Mouse (Mus musculus) midbrain, embryonic 10.5 days (tissue): ENCODE data around the gene Snx29. TPM values are rescaled to one million over a fixed set of nuclear protein-coding genes. Genes with fewer than 3 reads are reported as not detected.
A peak's percentile ranks its signal among the peaks of the same experiment; 100 is the strongest.

ENCODE experiments used
- DNase-seq: peaks from one replicate; pipeline ENCODE4 v3.0.0-alpha.2; 2017; ENCODE audit warnings: low spot score
- H3K27ac ChIP-seq: fragments of 300-500 bp; sonication (generic); replicated peaks from 2 replicates; pipeline ENCODE4 v1.5.1; 2016; ENCODE audit warnings: mild to moderate bottlenecking
- H3K27me3 ChIP-seq: fragments of 300-500 bp; sonication (generic); 2 replicates; pipeline ENCODE4 v1.6.1; 2016; ENCODE audit warnings: low read depth, mild to moderate bottlenecking; ENCODE audit not compliant: poor library complexity, severe bottlenecking
- H3K36me3 ChIP-seq: fragments of 300-500 bp; sonication (generic); 2 replicates; pipeline ENCODE4 v1.6.1; 2016; ENCODE audit warnings: mild to moderate bottlenecking, moderate library complexity
- H3K4me1 ChIP-seq: fragments of 300-500 bp; sonication (generic); 2 replicates; pipeline ENCODE4 v1.6.1; 2016
- H3K4me3 ChIP-seq: fragments of 300-500 bp; sonication (generic); 2 replicates; pipeline ENCODE4 v1.5.1; 2016; ENCODE audit warnings: mild to moderate bottlenecking, moderate library complexity
- H3K9me3 ChIP-seq: fragments of 300-500 bp; sonication (generic); replicated peaks from 2 replicates; pipeline ENCODE4 v1.6.1; 2016; ENCODE audit warnings: mild to moderate bottlenecking
- WGBS: fragments of 180-500 bp; shearing (Covaris S2); methylation state at CpG from one replicate; pipeline ENCODE4 v1.1.7; 2016; 5-methylcytosine and 5-hydroxymethylcytosine counted together
- polyA plus RNA-seq: library from polyadenylated mRNA; unstranded; fragments of >200 nt; fragmentation: Nextera tagmentation; extraction: Ambion mirVana; gene quantifications from 2 replicates; pipeline ENCODE4 v1.2.1, GENCODE M21; 2016

The Snx29 gene
- polyA plus RNA-seq, 1 experiment from 2014 or later = 9.7 TPM

- WGBS = 79% methylated on average over 4 of the region's 4 CpGs
- no peak for DNase-seq
- no peak overlapping the region for H3K4me3 ChIP-seq
- no peak overlapping the region for H3K27ac ChIP-seq
- no peaks in the 10 kb centered on the region for H3K9me3 ChIP-seq
- peaks cover 5% of the 10 kb centered on the region for H3K4me1 ChIP-seq
- H3K27me3 ChIP-seq = no peaks in the 10 kb centered on the region
- no peaks in the 10 kb centered on the region for H3K36me3 ChIP-seq
These were observed 368.0 kb downstream of the Snx29 start for GRCm38 (mm10) chr16:11690756-11691155.

- no peaks in the 10 kb centered on the region for H3K9me3 ChIP-seq
- DNase-seq = no peak
- no peak overlapping the region for H3K4me3 ChIP-seq
- WGBS = 84% methylated on average over 9 of the region's 9 CpGs
- H3K36me3 ChIP-seq = no peaks in the 10 kb centered on the region
- H3K4me1 ChIP-seq = peaks cover 5% of the 10 kb centered on the region
- 0 out of 2 replicates have a peak overlapping the region, but pooled peaks have one; percentile 28 for H3K27ac ChIP-seq
- H3K27me3 ChIP-seq = no peaks in the 10 kb centered on the region
These were observed 368.9 kb downstream of the Snx29 start for GRCm38 (mm10) chr16:11691487-11692200.

- H3K27me3 ChIP-seq = no peaks in the 10 kb centered on the region
- DNase-seq = no peak
- peaks cover 5% of the 10 kb centered on the region for H3K4me1 ChIP-seq
- H3K9me3 ChIP-seq = no peaks in the 10 kb centered on the region
- H3K36me3 ChIP-seq = no peaks in the 10 kb centered on the region
- no peak overlapping the region for H3K27ac ChIP-seq
- no peak overlapping the region for H3K4me3 ChIP-seq
- WGBS = 73% methylated on average over 5 of the region's 5 CpGs
These were observed 370.0 kb downstream of the Snx29 start for GRCm38 (mm10) chr16:11692744-11693143.

- H3K9me3 ChIP-seq = no peaks in the 10 kb centered on the region
- no peaks in the 10 kb centered on the region for H3K36me3 ChIP-seq
- H3K27ac ChIP-seq = no peak overlapping the region
- H3K4me1 ChIP-seq = peaks cover 5% of the 10 kb centered on the region
- H3K27me3 ChIP-seq = no peaks in the 10 kb centered on the region
- 84% methylated on average over 4 of the region's 4 CpGs for WGBS
- H3K4me3 ChIP-seq = no peak overlapping the region
- no peak for DNase-seq
These were observed 371.7 kb downstream of the Snx29 start for GRCm38 (mm10) chr16:11694386-11694785.

GRCm38 (mm10) chr16:11696767-11697166 is 374.1 kb downstream of the Snx29 start:
- no peak overlapping the region for H3K4me3 ChIP-seq
- H3K27ac ChIP-seq = no peak overlapping the region
- no peak for DNase-seq
- no peaks in the 10 kb centered on the region for H3K27me3 ChIP-seq
- H3K9me3 ChIP-seq = no peaks in the 10 kb centered on the region
- WGBS = 79% methylated on average over 3 of the region's 3 CpGs
- H3K4me1 ChIP-seq = peaks cover 3% of the 10 kb centered on the region
- no peaks in the 10 kb centered on the region for H3K36me3 ChIP-seq

GRCm38 (mm10) chr16:11697710-11698357 is 375.1 kb downstream of the Snx29 start:
- H3K27ac ChIP-seq = no peak overlapping the region
- peak; percentile 33 for DNase-seq
- H3K4me3 ChIP-seq = no peak overlapping the region

GRCm38 (mm10) chr16:11701579-11701978 is 378.9 kb downstream of the Snx29 start:
- no peak overlapping the region for H3K4me3 ChIP-seq
- H3K36me3 ChIP-seq = no peaks in the 10 kb centered on the region
- no peak for DNase-seq
- H3K27me3 ChIP-seq = no peaks in the 10 kb centered on the region
- 88% methylated on average over 1 of the region's 1 CpGs for WGBS
- no peak overlapping the region for H3K27ac ChIP-seq
- no peaks in the 10 kb centered on the region for H3K4me1 ChIP-seq
- no peaks in the 10 kb centered on the region for H3K9me3 ChIP-seq

More at GRCm38 (mm10) chr16:11697710-11698357, 375.1 kb downstream of the Snx29 start:
- 78% methylated on average over 8 of the region's 8 CpGs for WGBS
- Histone ChIP-seq H3K36me3 (no peaks in the 10 kb centered on the region), H3K27me3 (no peaks in the 10 kb centered on the region), H3K4me1 (no peaks in the 10 kb centered on the region), H3K9me3 (no peaks in the 10 kb centered on the region)

GRCm38 (mm10) chr16:11704096-11704495 is 381.4 kb downstream of the Snx29 start:
- H3K4me1 ChIP-seq = no peaks in the 10 kb centered on the region
- no peak overlapping the region for H3K27ac ChIP-seq
- DNase-seq = no peak
- no peaks in the 10 kb centered on the region for H3K9me3 ChIP-seq
- H3K36me3 ChIP-seq = no peaks in the 10 kb centered on the region
- WGBS = 83% methylated on average over 5 of the region's 5 CpGs
- H3K4me3 ChIP-seq = no peak overlapping the region
- no peaks in the 10 kb centered on the region for H3K27me3 ChIP-seq

- WGBS = 88% methylated on average over 4 of the region's 4 CpGs
- H3K4me3 ChIP-seq = no peak overlapping the region
- DNase-seq = no peak
- H3K27ac ChIP-seq = no peak overlapping the region
- no peaks in the 10 kb centered on the region for H3K4me1 ChIP-seq
- no peaks in the 10 kb centered on the region for H3K9me3 ChIP-seq
- H3K36me3 ChIP-seq = no peaks in the 10 kb centered on the region
- no peaks in the 10 kb centered on the region for H3K27me3 ChIP-seq
These were observed 382.7 kb downstream of the Snx29 start for GRCm38 (mm10) chr16:11705456-11705855.

GRCm38 (mm10) chr16:11708097-11708496 is 385.4 kb downstream of the Snx29 start:
- WGBS = 95% methylated on average over 2 of the region's 2 CpGs
- Histone ChIP-seq H3K27me3 (no peaks in the 10 kb centered on the region), H3K4me1 (peaks cover 3% of the 10 kb centered on the region; the same call in 1 of the 2 replicates), H3K9me3 (no peaks in the 10 kb centered on the region), H3K27ac (no peak overlapping the region), H3K36me3 (no peaks in the 10 kb centered on the region), H3K4me3 (no peak overlapping the region)
- DNase-seq = no peak

GRCm38 (mm10) chr16:11709382-11709781 is 386.7 kb downstream of the Snx29 start:
- no peak overlapping the region for H3K4me3 ChIP-seq
- peaks cover 6% of the 10 kb centered on the region for H3K4me1 ChIP-seq
- H3K36me3 ChIP-seq = no peaks in the 10 kb centered on the region
- no peak overlapping the region for H3K27ac ChIP-seq
- no peak for DNase-seq
- no peaks in the 10 kb centered on the region for H3K27me3 ChIP-seq
- WGBS = 84% methylated on average over 4 of the region's 4 CpGs
- no peaks in the 10 kb centered on the region for H3K9me3 ChIP-seq

GRCm38 (mm10) chr16:11709999-11710667 is 387.4 kb downstream of the Snx29 start:
- H3K4me1 ChIP-seq = peaks cover 6% of the 10 kb centered on the region
- H3K36me3 ChIP-seq = no peaks in the 10 kb centered on the region
- H3K4me3 ChIP-seq = no peak overlapping the region
- H3K27me3 ChIP-seq = no peaks in the 10 kb centered on the region
- no peak overlapping the region for H3K27ac ChIP-seq
- H3K9me3 ChIP-seq = no peaks in the 10 kb centered on the region
- 73% methylated on average over 5 of the region's 5 CpGs for WGBS
- no peak for DNase-seq
